11 mouse cellular contexts compared by ENCODE assay signal in the genomic region with DNA sequence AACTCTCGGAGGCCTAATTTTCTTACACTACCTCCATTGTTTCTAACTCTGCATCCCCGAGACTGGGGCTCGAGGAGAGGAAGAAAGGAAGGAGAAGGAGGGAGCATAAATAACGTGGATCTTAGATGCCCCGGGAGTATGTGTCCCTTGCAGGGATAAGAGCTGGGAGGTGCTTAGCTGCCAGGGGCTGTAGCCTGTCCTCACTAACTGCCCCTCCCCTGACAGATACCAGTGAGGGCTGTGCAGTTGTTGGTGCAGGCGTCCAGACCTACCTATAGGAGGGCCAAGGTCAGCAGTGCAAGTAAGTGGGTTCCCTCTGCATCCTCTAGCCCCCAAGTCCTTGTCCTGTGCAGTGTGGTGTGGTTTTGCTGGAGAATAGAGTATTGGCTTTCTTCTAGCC. TPM values are rescaled to one million over a fixed set of nuclear protein-coding genes. Genes with fewer than 3 reads are reported as not detected.
DNase-seq lines count a peak whose midpoint lies in the region; ATAC-seq and TF ChIP-seq lines count a peak whose summit lies in the region.
"Had no signal": no experiment of that assay in that cellular context is flagged by ENCODE, and none has a peak within 500 bp of the region (broad histone marks: within the 10 kb centered on the region; RNA-seq: fewer than 3 reads in every experiment).

No protein-coding gene starts in this region.

- TF ChIP-seq POLR2A in embryonic fibroblast, embryonic 13.5 days (IDR thresholded peaks at IDR 0.05; ENCODE audit: low read depth, low read length) = no peak

- H3ac ChIP-seq in C2C12 (ENCODE audit: control insufficient read depth, insufficient read length, low read depth) = peak overlapping the region; percentile 12

- no peaks in the 10 kb centered on the region for H3K36me3 ChIP-seq in heart, embryonic 13.5 days
- no peaks in the 10 kb centered on the region for H3K36me3 ChIP-seq in C2C12 (ENCODE audit: control insufficient read depth, insufficient read depth)
- no peaks in the 10 kb centered on the region for H3K36me3 ChIP-seq in midbrain, embryonic 15.5 days (replicated peaks)
- H3K36me3 ChIP-seq: forebrain, embryonic 15.5 days had no signal

- H3K79me3 ChIP-seq in C2C12 (ENCODE audit: low read depth) = peaks cover 2% of the 10 kb centered on the region

- peak overlapping the region; percentile 70 for H3K4me3 ChIP-seq in heart, embryonic 13.5 days
- H3K4me3 ChIP-seq in C2C12 (ENCODE audit: insufficient read depth, poor library complexity, severe bottlenecking) = no peak overlapping the region
- H3K4me3 ChIP-seq in embryonic fibroblast, embryonic 13.5 days (ENCODE audit: insufficient read depth, low read length) = peak overlapping the region; percentile 65
- peak overlapping the region; percentile 57 for H3K4me3 ChIP-seq in midbrain, embryonic 15.5 days

- peaks cover 15% of the 10 kb centered on the region for H3K4me1 ChIP-seq in heart, embryonic 13.5 days
- no peaks in the 10 kb centered on the region for H3K4me1 ChIP-seq in embryonic fibroblast, embryonic 13.5 days (ENCODE audit: control insufficient read depth, insufficient read depth, low read length)
- peaks cover 49% of the 10 kb centered on the region for H3K4me1 ChIP-seq in midbrain, embryonic 15.5 days

- 26% methylated on average over 6 of the region's 6 CpGs for WGBS in heart, embryonic 13.5 days
- WGBS in midbrain, embryonic 15.5 days = 8% methylated on average over 6 of the region's 6 CpGs

- H3K27me3 ChIP-seq in heart, embryonic 13.5 days (replicated peaks) = peaks cover 96% of the 10 kb centered on the region
- no peaks in the 10 kb centered on the region for H3K27me3 ChIP-seq in C2C12 (ENCODE audit: control insufficient read depth, insufficient read depth, insufficient read length)
- H3K27me3 ChIP-seq in midbrain, embryonic 15.5 days (replicated peaks) = peaks cover 34% of the 10 kb centered on the region

- no peak overlapping the region for H3K27ac ChIP-seq in heart, embryonic 13.5 days (replicated peaks)
- no peak overlapping the region for H3K27ac ChIP-seq in embryonic fibroblast, embryonic 13.5 days (ENCODE audit: insufficient read depth, low read length)
- H3K27ac ChIP-seq in midbrain, embryonic 15.5 days = peak overlapping the region; percentile 92
- H3K27ac ChIP-seq: forebrain, embryonic 15.5 days had no signal

- H3K9ac ChIP-seq in heart, embryonic 13.5 days = peak overlapping the region; percentile 87
- peak overlapping the region; percentile 78 for H3K9ac ChIP-seq in midbrain, embryonic 15.5 days
- H3K9ac ChIP-seq: forebrain, embryonic 15.5 days had no signal

- no peak for ATAC-seq in heart, embryonic 13.5 days (ENCODE audit: extremely low read depth, insufficient number of reproducible peaks, low FRiP score, low TSS enrichment)
- ATAC-seq in midbrain, embryonic 15.5 days (replicated peaks) = no peak
- ATAC-seq: forebrain, embryonic 15.5 days had no signal

- no peak for TF ChIP-seq CTCF in C2C12 (IDR thresholded peaks at IDR 0.05; ENCODE audit: control insufficient read depth, insufficient read depth, insufficient read length)
- TF ChIP-seq CTCF in embryonic fibroblast, embryonic 13.5 days (IDR thresholded peaks at IDR 0.05; ENCODE audit: borderline replicate concordance, insufficient read depth, low read length) = no peak

- no peaks in the 10 kb centered on the region for H3K9me3 ChIP-seq in heart, embryonic 13.5 days
- no peaks in the 10 kb centered on the region for H3K9me3 ChIP-seq in midbrain, embryonic 15.5 days
- H3K9me3 ChIP-seq: forebrain, embryonic 15.5 days had no signal

- DNase-seq in heart, postnatal 4 days = no peak
- no peak for DNase-seq in left cerebral cortex, adult 8-10 months (ENCODE audit: low spot score in 2 of 2)
- DNase-seq in left cerebral cortex, postnatal 14 days (ENCODE audit: low spot score in 2 of 2) = no peak
- no peak for DNase-seq in cerebellum, adult 9-10 months

- intact Hi-C loops in left cerebral cortex, postnatal 14 days (cut with DNase I) = loop anchor here (5.0 kb wide), 1 partner anchor 640 kb away; no protein-coding TSS in a partner anchor

- peak overlapping the region; percentile 89 for H3K4me2 ChIP-seq in heart, embryonic 13.5 days
- peak overlapping the region; percentile 69 for H3K4me2 ChIP-seq in midbrain, embryonic 15.5 days

- peaks cover 17% of the 10 kb centered on the region for H3K79me2 ChIP-seq in C2C12 (ENCODE audit: control insufficient read depth, insufficient read depth)

TF ChIP-seq in C2C12, 6 proteins besides CTCF, POLR2A, EP300 and RAD21:
- no peak for TF ChIP-seq USF1 (IDR thresholded peaks at IDR 0.05; ENCODE audit: low read depth)
- no peak for TF ChIP-seq MYOD1 (IDR thresholded peaks at IDR 0.05; ENCODE audit: control insufficient read depth, insufficient read length, low read depth)
- TF ChIP-seq MYOG (IDR thresholded peaks at IDR 0.05; ENCODE audit: control insufficient read depth, extremely low read depth, insufficient read length) = no peak
- no peak for TF ChIP-seq FOSL1 (IDR thresholded peaks at IDR 0.05; ENCODE audit: insufficient read depth, low read length, poor library complexity, severe bottlenecking)
- no peak for TF ChIP-seq CEBPB (IDR thresholded peaks at IDR 0.05; ENCODE audit: low read depth)
- no peak for TF ChIP-seq MAX (IDR thresholded peaks at IDR 0.05)
TF ChIP-seq in C2C12: peak in this region for 0.

RNA-seq across cellular contexts. Expression of gene Irx2, which starts 3.7 kb away (rescaled TPM):
- 9.3 and 12.6 TPM in 2 replicates for polyA plus RNA-seq in heart, embryonic 13.5 days (2015; fragmentation: Nextera tagmentation; extraction: Ambion mirVana)
- 10 to 100 TPM; 12.4 to 15.5 TPM for total RNA-seq in heart, postnatal 4 days (2021)
- polyA plus RNA-seq in C2C12 (2012; fragmentation: generic; extraction: Trizol) = 7.7 TPM
- 47.3 and 50.8 TPM in 2 replicates for polyA plus RNA-seq in embryonic fibroblast, embryonic 13.5 days (2011; ENCODE audit: insufficient read length, low read depth, missing spikeins)
- 41.5 and 52.6 TPM in 2 replicates for polyA plus RNA-seq in midbrain, embryonic 15.5 days (2015; fragmentation: Nextera tagmentation; extraction: Ambion mirVana)
- total RNA-seq in left cerebral cortex, adult 8-10 months (2022) = 1 to 10 TPM in 1 of 4 experiments, under 1 TPM in 1, not detected in 2; 0.50 to 1.3 TPM
- total RNA-seq in left cerebral cortex, postnatal 14 days (2021) = under 1 TPM; 0.25 to 0.42 TPM
- total RNA-seq: liver, adult 2 months; monocyte, adult 5-6 weeks had no signal
- polyA plus RNA-seq: liver, adult 2 months had no signal
